Mouse (Mus musculus) limb, embryonic 10.5 days (tissue): ENCODE measurements at regions not wholly inside any gene's neighbourhood (a gene's known extent, or its start where the extent isn't known, plus 50 kb on each side); places are given as distances from the start of the nearest gene placed in this dataset.

Experiments
- DNase-seq: peaks from one replicate; pipeline ENCODE4 v3.0.0-alpha.2; 2017; ENCODE audit warnings: low spot score
- H3K27ac ChIP-seq: fragments of 300-500 bp; sonication (generic); 2 replicates; pipeline ENCODE4 v1.5.1; 2016; ENCODE audit warnings: mild to moderate bottlenecking
- H3K27me3 ChIP-seq: fragments of 300-500 bp; sonication (generic); 2 replicates; pipeline ENCODE4 v1.6.1; 2016; ENCODE audit warnings: low read depth, mild to moderate bottlenecking; ENCODE audit not compliant: poor library complexity, severe bottlenecking
- H3K36me3 ChIP-seq: fragments of 300-500 bp; sonication (generic); 2 replicates; pipeline ENCODE4 v1.6.1; 2016; ENCODE audit warnings: mild to moderate bottlenecking, moderate library complexity
- H3K4me1 ChIP-seq: fragments of 300-500 bp; sonication (generic); 2 replicates; pipeline ENCODE4 v1.6.1; 2016
- H3K4me3 ChIP-seq: fragments of 300-500 bp; sonication (generic); 2 replicates; pipeline ENCODE4 v1.5.1; 2016; ENCODE audit warnings: mild to moderate bottlenecking, moderate library complexity
- H3K9me3 ChIP-seq: fragments of 300-500 bp; sonication (generic); replicated peaks from 2 replicates; pipeline ENCODE4 v1.6.1; 2016; ENCODE audit warnings: mild to moderate bottlenecking
- WGBS: fragments of 180-500 bp; shearing (Covaris S2); methylation state at CpG from one replicate; pipeline ENCODE4 v1.1.7; 2016; 5-methylcytosine and 5-hydroxymethylcytosine counted together

DNA sequence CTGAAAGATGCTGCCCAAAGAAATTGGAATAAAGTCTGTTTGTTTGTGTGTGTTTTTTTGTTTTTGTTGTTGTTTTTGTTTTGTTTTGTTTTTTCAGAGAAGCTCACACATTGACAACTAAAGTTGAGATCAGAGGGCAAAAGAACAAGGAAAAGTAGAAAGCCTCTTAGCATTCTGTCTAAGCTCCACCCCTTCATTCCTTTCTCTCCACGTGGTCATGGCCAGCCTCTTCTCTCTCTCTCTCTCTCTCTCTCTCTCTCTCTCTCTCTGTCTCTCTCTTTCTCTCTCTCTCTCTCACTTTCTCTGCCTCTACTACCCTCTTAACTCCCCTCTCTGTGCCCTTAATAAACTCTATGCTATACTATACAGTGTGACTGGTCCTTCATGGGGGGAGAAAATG lies 327.7 kb downstream of the Tmem182 start:
- WGBS, result 45% methylated on average over 1 of the region's 1 CpGs
- no peaks in the 10 kb centered on the region for H3K9me3 ChIP-seq

DNA sequence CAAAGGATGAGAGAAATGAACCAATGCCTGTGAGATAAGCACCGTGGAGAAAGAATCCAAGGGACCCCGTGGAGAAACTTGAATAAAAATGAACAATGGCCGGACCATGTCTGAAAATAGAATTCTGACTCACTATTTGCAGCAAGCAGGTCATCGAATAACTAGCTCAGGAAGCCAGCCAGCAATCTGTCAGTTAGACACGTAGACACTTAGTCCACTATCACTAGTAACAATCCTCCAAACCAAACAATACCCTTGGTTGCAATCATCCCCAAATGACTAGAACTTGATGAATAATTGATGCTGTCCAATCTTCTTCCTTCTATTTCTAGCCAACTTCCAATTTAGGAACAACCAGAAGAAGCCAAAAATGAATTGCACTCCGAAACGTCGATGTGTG lies 328.5 kb downstream of the Tmem182 start:
- Histone ChIP-seq H3K4me1 (peaks cover 19% of the 10 kb centered on the region), H3K9me3 (no peaks in the 10 kb centered on the region), H3K27ac (no peak overlapping the region), H3K36me3 (no peaks in the 10 kb centered on the region), H3K4me3 (no peak overlapping the region), H3K27me3 (peaks cover 28% of the 10 kb centered on the region)
- 94% methylated on average over 8 of the region's 8 CpGs for WGBS
- no peak for DNase-seq

More for the DNA sequence above, 327.7 kb downstream of the Tmem182 start:
- Histone ChIP-seq H3K4me1 (peaks cover 27% of the 10 kb centered on the region), H3K4me3 (no peak overlapping the region), H3K36me3 (no peaks in the 10 kb centered on the region), H3K27me3 (peaks cover 28% of the 10 kb centered on the region), H3K27ac (no peak overlapping the region)
- DNase-seq, result no peak

DNA sequence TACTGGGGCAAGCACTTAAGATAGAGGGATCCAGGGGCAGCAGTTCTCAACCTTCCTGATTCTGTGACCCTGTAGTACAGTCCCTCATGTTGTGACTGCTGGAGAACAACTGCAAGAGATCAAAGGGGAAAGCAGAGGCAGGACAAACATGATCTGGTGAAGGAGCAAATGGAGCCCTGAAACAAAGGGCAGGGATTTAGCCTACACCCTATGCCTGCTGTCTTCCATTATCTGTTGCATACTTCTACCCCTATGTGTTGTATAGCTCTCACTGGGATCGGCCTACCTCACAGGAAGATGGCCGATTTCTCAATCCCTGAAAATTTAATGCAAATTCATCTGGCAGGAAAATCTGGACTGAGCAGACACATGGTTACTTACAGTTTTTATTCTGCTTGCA lies 334.3 kb downstream of the Tmem182 start:
- Histone ChIP-seq H3K27ac (no peak overlapping the region), H3K36me3 (no peaks in the 10 kb centered on the region), H3K9me3 (no peaks in the 10 kb centered on the region), H3K4me1 (no peaks in the 10 kb centered on the region), H3K4me3 (no peak overlapping the region), H3K27me3 (no peaks in the 10 kb centered on the region)
- DNase-seq, result no peak
- WGBS, result 92% methylated on average over 2 of the region's 2 CpGs

DNA sequence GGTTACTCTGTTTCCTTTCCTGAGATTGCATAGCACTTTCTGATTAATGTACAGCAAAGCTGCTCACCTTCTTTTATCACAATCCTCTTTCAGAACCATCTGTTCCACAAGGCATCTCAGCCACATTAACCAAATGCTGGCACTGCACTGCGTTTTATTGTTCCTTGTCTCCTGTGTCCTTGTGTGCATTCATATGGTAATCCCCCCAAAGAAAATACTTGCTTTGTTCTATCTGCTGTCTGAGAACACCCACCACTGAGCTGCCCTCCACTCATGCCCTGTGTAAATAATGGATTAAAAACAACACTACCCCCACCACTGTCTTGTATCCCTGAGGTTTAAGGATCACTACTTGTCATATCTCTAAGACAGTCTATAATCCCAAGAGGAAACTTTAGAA lies 335.1 kb downstream of the Tmem182 start:
- no peak for DNase-seq
- H3K27ac ChIP-seq, result no peak overlapping the region
- H3K36me3 ChIP-seq, result no peaks in the 10 kb centered on the region
- 56% methylated on average over 1 of the region's 1 CpGs for WGBS
- no peaks in the 10 kb centered on the region for H3K27me3 ChIP-seq
- no peak overlapping the region for H3K4me3 ChIP-seq
- H3K9me3 ChIP-seq, result no peaks in the 10 kb centered on the region
- H3K4me1 ChIP-seq, result no peaks in the 10 kb centered on the region

DNA sequence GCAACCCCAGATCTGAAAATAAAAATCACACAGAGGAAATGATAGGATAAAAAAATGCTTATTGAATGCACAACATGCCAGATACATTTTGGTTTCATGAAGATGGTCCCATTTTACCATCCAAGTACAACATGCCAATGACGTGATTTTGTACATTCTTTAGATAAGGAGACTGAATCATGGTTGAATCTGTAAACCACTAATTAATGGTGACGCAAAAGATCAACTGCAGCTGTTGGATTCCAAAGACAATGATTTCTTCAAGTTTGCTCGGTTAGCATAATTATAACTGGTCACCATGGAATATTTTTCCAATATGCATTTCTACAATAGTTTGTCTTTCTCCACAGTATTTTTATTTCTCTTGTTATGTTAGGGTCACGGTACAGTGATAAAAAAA lies 336.6 kb downstream of the Tmem182 start:
- no peak for DNase-seq
- 93% methylated on average over 4 of the region's 4 CpGs for WGBS
- no peaks in the 10 kb centered on the region for H3K4me1 ChIP-seq
- H3K9me3 ChIP-seq, result no peaks in the 10 kb centered on the region
- H3K4me3 ChIP-seq, result no peak overlapping the region
- H3K27me3 ChIP-seq, result no peaks in the 10 kb centered on the region
- H3K27ac ChIP-seq, result no peak overlapping the region
- no peaks in the 10 kb centered on the region for H3K36me3 ChIP-seq

DNA sequence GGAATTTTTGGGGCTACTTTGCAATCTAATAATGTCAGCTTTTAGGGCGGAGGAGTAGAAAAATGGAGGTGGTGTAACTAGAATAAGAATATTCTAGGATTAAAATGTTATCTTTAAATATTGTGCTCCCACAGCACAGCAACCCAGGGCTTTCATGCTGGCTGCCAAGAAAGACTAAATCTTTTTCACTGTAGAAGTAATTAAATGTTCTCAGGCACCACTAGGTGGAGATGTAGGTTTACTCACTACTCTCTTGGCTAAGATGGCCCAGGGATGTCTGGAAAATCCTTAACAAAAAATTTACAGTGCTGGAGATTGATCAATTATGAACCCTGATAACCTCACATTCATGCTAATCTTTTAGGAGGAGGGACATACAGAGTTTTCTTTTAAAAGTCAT lies 347.1 kb downstream of the Tmem182 start:
- no peaks in the 10 kb centered on the region for H3K9me3 ChIP-seq
- no peaks in the 10 kb centered on the region for H3K36me3 ChIP-seq
- no peak for DNase-seq
- H3K27me3 ChIP-seq, result no peaks in the 10 kb centered on the region
- 58% methylated on average over 1 of the region's 1 CpGs for WGBS
- no peaks in the 10 kb centered on the region for H3K4me1 ChIP-seq
- H3K4me3 ChIP-seq, result no peak overlapping the region
- H3K27ac ChIP-seq, result no peak overlapping the region

DNA sequence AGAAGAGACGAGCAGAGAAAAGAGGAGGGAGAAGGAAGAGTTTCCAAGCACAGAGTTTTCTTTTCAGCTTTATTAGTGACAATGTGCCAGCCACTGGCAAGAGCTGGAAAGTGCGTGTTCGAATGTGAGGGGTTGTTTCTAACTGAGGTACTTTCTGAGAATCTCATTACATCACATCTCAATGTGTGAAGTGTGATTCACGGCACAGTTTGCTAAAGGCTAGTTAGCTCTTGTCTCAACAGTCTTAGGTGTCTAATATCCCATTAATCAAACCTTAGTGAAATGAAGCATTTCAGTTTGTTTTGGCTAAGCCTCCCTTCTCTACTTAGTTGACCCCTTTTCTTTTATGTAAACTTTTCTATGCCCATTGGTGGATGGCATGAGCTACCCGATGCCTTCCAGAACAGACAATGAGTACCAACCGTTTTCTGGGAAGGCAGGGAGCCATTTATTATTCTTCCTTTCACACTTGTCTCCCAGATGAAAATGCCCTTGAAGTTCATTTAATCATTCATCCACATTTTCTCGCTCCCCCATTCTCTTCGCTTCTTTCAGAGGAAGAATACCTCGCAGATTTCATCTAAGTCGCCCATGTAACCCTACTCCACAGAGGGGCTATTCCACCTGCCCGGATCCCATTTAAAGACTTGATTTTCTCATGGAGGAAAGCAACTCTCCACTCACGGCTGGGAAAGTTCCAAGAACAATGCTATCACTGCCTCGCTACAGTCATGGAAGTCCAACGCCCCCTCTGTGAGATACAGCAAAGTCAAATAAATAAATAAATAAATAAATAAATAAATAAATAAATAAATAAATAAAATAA lies 348.0 kb downstream of the Tmem182 start:
- no peaks in the 10 kb centered on the region for H3K36me3 ChIP-seq
- WGBS, result 84% methylated on average over 14 of the region's 14 CpGs
- no peaks in the 10 kb centered on the region for H3K27me3 ChIP-seq
- no peaks in the 10 kb centered on the region for H3K9me3 ChIP-seq
- no peak overlapping the region for H3K27ac ChIP-seq
- H3K4me1 ChIP-seq, result no peaks in the 10 kb centered on the region
- no peak for DNase-seq
- no peak overlapping the region for H3K4me3 ChIP-seq

DNA sequence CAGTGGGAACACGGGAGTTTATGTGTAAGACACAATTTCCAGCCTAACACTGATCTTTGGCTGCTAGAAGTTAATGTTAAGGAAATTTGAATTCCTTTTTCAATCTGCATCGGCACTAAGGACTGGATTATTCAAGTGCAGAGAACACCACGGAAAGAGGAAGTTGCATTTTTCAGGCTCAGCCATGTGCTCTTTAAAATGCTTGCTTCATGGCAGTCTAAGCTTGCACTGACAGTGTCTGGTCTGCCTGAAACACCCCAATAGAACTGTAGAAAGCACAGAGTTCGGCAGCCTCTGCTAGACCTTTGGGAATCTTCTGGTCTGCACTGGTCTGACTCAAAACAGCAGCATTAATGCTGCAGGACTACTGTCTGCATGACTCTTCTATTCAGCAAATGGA lies 348.8 kb downstream of the Tmem182 start:
- H3K4me1 ChIP-seq, result no peaks in the 10 kb centered on the region
- H3K9me3 ChIP-seq, result no peaks in the 10 kb centered on the region
- no peak for DNase-seq
- H3K27ac ChIP-seq, result no peak overlapping the region
- no peaks in the 10 kb centered on the region for H3K36me3 ChIP-seq
- no peak overlapping the region for H3K4me3 ChIP-seq
- H3K27me3 ChIP-seq, result no peaks in the 10 kb centered on the region
- WGBS, result 82% methylated on average over 4 of the region's 4 CpGs

DNA sequence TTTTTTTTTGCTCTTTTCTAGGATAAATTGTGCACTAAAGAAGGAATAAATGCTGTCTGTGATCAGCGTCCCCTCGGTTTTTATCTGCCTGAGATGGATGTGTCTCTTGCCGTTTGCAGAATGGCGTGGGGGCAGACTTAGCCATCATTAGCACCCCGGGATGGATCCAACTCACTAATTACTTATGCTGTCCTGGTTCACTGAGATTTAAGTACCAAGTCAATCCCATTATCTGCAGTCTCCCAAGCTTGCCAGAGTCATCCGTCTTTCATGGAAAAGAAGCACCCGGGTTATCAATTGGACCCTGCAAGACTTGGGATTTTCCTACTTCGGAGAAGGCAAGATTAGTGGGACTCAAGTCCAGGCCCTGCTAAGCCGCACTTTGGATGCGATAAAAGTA lies 351.5 kb downstream of the Tmem182 start:
- no peaks in the 10 kb centered on the region for H3K36me3 ChIP-seq
- no peak overlapping the region for H3K27ac ChIP-seq
- WGBS, result 66% methylated on average over 10 of the region's 10 CpGs
- no peaks in the 10 kb centered on the region for H3K27me3 ChIP-seq
- H3K9me3 ChIP-seq, result no peaks in the 10 kb centered on the region
- no peak overlapping the region for H3K4me3 ChIP-seq
- no peaks in the 10 kb centered on the region for H3K4me1 ChIP-seq
- DNase-seq, result no peak

DNA sequence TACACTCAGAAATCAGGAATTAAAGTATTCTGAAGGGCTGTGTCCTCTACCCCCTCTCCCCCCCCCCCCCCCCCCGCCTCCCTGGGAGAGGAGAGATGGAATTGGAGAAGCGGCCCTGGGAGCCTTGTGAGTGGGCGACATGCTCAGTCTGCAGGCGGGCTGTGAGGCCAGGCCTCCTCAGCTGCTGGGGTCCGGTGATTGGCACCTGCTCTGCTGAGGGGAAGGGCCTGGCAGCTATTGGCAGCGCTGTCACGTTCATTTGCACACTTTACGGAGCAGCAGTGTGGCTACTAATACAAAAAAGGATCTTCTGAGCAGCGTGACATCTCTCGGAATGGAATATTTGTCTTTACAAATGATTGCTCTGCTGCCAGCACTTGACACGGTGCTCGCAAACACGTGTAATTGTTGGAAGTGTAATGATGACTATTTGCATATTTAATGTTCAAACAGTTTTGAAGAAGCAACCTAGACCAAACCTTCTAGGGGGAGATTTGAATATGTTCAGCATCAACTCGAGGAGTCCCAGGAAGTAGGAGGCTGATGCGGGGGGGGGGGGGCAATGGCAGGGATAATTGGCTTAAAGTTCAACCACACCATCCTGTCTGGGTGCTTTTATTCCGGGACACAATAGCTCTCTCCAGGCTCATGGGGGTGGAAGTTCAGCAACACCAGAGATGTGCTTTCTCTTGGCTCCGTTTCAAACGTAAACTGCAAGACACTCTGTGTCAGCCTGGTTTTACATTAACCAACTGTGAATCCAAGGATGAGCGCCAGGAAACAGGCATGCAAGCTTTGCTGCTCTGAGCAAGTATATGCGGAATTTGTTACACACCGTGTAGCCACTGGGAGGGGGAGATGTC lies 352.5 kb downstream of the Tmem182 start:
- Histone ChIP-seq H3K9me3 (no peaks in the 10 kb centered on the region), H3K27ac (no peak overlapping the region), H3K27me3 (no peaks in the 10 kb centered on the region), H3K4me1 (no peaks in the 10 kb centered on the region), H3K36me3 (no peaks in the 10 kb centered on the region), H3K4me3 (no peak overlapping the region)
- DNase-seq, result no peak
- 80% methylated on average over 20 of the region's 21 CpGs for WGBS

DNA sequence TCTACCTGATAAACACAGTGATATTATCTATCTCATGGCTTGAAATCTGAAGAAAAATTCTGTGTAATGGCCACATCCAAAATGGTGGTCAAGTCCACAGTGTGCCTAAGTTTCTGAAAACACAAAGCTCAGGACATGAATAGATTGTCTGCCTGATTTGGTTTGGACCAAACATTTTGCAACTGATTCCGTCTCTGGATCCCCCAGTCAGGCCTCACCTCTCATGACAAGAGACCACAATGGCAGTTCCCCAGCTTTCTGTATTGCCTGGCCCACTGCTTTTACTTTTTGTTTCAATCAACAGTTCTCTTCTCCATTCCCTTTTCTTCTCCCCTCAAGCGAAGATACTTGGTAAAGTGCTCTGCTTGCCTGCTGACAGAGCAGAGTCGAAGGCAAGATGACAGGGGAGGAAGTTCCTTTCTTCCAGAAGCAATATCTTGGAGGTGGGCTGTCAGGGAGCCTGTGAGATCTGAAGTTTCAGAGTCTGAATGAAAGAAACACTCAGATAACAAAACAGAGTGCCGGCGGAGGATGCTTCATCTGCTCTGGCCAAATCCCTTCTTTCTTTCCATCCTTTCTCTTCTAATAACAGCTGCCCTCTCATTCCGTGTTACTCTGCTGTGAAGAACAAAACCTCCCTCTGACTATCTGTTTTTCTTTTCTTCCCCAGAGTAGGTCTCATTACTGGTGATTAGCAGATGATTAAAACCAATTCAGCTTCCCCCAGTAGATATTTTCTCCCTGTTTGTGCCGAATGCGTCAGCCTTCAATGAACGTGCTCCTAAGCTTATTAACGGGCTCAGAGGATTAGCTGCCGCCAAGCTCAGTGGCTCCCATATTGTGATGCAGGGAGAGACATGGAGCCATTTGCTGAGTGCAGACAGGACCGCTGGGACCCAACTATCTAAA lies 360.7 kb downstream of the Tmem182 start:
- no peak for DNase-seq
- WGBS, result 66% methylated on average over 12 of the region's 12 CpGs
- H3K4me1 ChIP-seq, result no peaks in the 10 kb centered on the region
- no peaks in the 10 kb centered on the region for H3K27me3 ChIP-seq
- no peaks in the 10 kb centered on the region for H3K9me3 ChIP-seq
- H3K27ac ChIP-seq, result no peak overlapping the region
- no peak overlapping the region for H3K4me3 ChIP-seq
- no peaks in the 10 kb centered on the region for H3K36me3 ChIP-seq

DNA sequence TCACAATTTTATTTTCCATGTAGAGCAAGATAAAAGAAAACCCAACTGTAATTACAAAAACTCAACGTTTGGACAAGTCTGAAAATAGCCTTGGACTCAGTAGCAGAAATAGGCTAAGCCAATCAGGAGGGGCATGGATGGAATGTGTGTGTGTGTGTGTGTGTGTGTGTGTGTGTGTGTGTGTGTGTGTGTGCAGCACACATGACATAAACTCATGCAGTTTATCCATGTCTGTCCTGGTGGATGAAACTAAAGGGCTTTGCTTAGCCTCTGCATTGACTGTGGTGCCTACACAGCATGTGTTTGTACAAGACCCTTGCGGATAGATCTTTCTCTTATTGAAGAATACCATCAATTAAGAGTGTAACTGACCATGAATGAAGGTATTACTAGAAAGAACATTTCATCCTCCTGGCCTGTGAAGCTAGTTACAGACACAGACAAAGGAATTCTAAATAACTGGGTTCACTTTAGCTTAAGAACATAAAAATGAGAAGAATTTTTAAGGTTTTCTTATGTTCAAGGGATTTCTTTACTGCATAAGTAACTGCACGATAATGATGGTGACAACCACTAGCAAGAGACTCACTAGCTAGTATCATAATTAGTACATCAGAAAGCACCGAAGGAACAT lies 361.5 kb downstream of the Tmem182 start:
- WGBS, result 84% methylated on average over 4 of the region's 4 CpGs
- Histone ChIP-seq H3K27ac (no peak overlapping the region), H3K4me3 (no peak overlapping the region)

More for the DNA sequence above, 361.5 kb downstream of the Tmem182 start:
- Histone ChIP-seq H3K27me3 (no peaks in the 10 kb centered on the region), H3K9me3 (no peaks in the 10 kb centered on the region), H3K36me3 (no peaks in the 10 kb centered on the region), H3K4me1 (no peaks in the 10 kb centered on the region)
- DNase-seq, result no peak
